Mouse (Mus musculus) heart, adult 8-10 months (tissue): ENCODE measurements at regions not wholly inside any gene's neighbourhood (a gene's known extent, or its start where the extent isn't known, plus 50 kb on each side); places are given as distances from the start of the nearest gene placed in this dataset.
A peak's percentile ranks its signal among the peaks of the same experiment; 100 is the strongest.

Experiments
- DNase-seq: peaks from one replicate; pipeline ENCODE4 v3.0.0; 2022; ENCODE audit warnings: low spot score

- no peak for DNase-seq
These were observed 444.6 kb downstream of the Wdr11 start for GRCm38 (mm10) chr7:130036235-130036634.

GRCm38 (mm10) chr7:130036845-130037572 is 445.3 kb downstream of the Wdr11 start:
- DNase-seq, result peak; percentile 33

- DNase-seq, result no peak
These were observed 445.9 kb downstream of the Wdr11 start for GRCm38 (mm10) chr7:130037573-130037925.

- DNase-seq, result no peak
These were observed 448.9 kb downstream of the Wdr11 start for GRCm38 (mm10) chr7:130040596-130040995.

GRCm38 (mm10) chr7:130041402-130041965 is 449.8 kb downstream of the Wdr11 start:
- DNase-seq, result no peak

GRCm38 (mm10) chr7:130042296-130042910 is 450.7 kb downstream of the Wdr11 start:
- no peak for DNase-seq

GRCm38 (mm10) chr7:130043397-130044234 is 452.0 kb downstream of the Wdr11 start:
- no peak for DNase-seq

GRCm38 (mm10) chr7:130044235-130044553 is 452.5 kb downstream of the Wdr11 start:
- DNase-seq, result no peak

- DNase-seq, result no peak
These were observed 452.9 kb downstream of the Wdr11 start for GRCm38 (mm10) chr7:130044581-130044980.

- DNase-seq, result no peak
These were observed 454.4 kb downstream of the Wdr11 start for GRCm38 (mm10) chr7:130046086-130046485.

GRCm38 (mm10) chr7:130047293-130048034 is 455.8 kb downstream of the Wdr11 start:
- DNase-seq, result no peak

- no peak for DNase-seq
These were observed 456.6 kb downstream of the Wdr11 start for GRCm38 (mm10) chr7:130048106-130048772.

- DNase-seq, result no peak
These were observed 457.8 kb downstream of the Wdr11 start for GRCm38 (mm10) chr7:130049461-130049860.

- no peak for DNase-seq
These were observed 458.5 kb downstream of the Wdr11 start for GRCm38 (mm10) chr7:130050120-130050519.

- no peak for DNase-seq
These were observed 460.7 kb downstream of the Wdr11 start for GRCm38 (mm10) chr7:130052376-130052775.

- no peak for DNase-seq
These were observed 462.5 kb downstream of the Ate1 start for GRCm38 (mm10) chr7:130057708-130058107.

GRCm38 (mm10) chr7:130058267-130058666 is 461.9 kb downstream of the Ate1 start:
- DNase-seq, result no peak

GRCm38 (mm10) chr7:130059684-130060607 is 460.2 kb downstream of the Ate1 start:
- no peak for DNase-seq

GRCm38 (mm10) chr7:130064500-130064899 is 455.7 kb downstream of the Ate1 start:
- DNase-seq, result no peak

- no peak for DNase-seq
These were observed 451.9 kb downstream of the Ate1 start for GRCm38 (mm10) chr7:130068316-130068715.
